Mouse (Mus musculus): ENCODE measurements around the gene Mib2.
A peak's percentile ranks its signal among the peaks of the same experiment; 100 is the strongest.
"Not testable (repeated sequence)": the region's sequence is repeated elsewhere in the genome, so short reads cannot be mapped to it uniquely, and the experiment has no call there.

Mib2 gene

DNA sequence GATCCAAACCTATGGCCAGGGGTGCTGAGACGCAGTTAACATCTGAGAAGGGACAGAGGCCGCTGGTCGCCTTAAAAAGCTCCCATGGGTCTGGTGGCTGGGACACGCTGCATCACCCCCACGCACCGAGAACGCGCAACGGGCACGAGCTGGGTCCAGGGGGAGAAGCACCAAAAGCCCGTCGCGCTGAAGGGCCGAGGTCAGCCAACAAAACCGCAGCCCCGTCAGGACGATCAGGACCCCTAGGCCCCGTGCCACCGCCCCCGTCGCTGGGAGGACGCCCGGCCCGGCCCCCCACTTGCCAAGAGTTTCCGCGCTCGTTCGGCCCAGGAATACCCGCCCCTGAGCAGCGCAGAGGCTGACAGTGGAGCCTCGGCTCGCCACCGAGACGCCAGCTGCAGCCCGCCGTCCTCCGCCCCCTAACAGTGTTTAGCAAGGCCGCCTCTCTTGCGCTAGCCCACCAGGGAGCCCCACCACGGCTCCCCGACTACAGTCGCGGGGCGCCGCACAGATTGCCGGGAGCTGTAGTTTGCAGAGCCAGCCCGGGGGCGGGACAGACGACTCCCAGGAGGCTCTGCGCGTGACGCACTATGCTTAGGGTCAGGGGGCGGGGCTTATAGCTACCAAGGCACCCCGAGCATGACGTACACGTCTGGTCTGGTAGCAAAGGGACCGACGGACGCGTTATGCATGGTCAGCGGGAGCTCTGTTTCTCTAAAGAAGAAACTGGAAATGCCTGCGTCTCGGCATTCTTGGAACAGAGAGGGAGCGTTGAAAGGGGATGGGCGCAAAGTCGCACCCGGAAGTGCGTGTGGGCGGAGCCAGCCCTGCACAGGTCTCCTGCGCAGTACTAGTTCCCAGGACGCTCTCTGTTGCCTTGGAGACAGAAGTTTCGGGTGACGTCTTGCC lies at the start of gene Mib2:
Gene Mib2, minus strand, starts transcription at position 510 of the 909 bp plus-strand sequence.
- DNase-seq (ENCODE audit: low spot score in 2 of 2), result peak; percentile 95 to 96

DNA sequence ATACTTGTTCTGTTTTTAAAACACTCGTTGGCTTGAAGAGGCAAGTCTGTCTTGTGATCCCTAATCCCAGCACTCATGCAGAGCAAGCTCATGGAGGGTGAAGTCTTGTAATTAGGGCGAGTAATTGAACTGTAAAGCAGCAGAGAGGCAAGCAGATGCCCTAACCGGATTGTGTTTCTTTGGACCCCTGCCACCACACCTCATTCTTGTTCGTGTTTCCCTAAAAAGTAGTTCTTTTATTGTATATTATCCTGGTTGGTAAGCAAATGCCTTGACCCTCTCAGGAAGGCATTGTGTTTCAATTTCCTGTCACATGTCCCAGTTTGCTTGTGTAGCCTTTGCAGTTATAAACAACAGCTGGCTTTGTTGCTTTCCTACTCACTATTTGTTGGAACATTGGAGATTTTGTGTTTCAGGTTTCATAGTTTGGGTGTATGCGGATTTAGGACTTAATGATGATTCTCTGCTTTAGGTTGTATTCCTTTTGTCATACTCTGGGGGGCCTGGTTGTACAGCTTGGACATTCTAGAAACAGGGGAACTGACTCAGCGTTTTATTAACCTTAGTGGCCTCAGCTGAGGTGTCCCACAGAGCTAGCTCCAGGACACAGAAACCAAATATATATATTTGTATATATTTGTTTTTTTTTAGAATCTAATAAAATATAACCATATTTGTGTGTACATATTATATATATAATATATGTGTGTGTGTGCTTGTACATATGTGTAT lies 41.7 kb upstream of the Mib2 start:
- DNase-seq (ENCODE audit: low spot score in 2 of 2), result no peak

DNA sequence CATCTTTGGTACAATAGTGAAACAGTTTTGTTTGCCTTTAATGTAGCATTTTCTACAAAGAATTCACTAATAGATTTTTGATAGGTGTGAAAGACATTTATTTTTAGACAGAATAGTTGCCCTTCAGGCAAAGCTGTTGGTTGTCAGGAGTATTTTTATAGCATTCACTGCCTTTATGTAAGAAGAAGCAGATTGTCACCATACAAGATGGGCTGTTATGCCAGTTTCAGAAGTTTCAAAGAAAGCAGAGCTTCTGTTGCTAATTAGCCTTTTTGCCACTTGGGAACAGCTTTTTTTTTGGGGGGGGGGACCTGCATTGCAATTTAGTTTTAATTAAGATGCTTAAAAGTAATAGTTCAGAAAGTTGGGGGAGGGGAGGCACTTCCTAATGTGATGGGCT lies 40.0 kb upstream of the Mib2 start:
- no peak for DNase-seq (ENCODE audit: low spot score in 2 of 2)

DNA sequence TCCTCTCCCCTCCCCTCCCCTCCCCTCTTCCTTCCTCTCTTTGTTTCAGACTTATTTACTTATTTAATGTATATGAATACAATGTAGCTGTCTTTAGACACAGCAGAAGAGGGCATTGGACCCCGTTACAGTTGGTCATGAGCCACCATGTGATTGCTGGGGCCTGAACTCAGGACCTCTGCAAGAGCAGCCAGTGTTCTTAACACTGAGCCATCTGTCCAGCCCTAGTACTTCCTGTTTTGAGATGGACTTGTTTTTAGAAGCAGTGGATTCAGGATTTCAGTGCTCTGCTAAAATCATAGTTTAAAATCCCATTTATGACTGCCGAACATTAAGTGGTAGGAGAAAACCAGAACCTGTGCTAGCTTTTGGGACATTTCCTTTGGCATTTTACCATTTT lies 39.6 kb upstream of the Mib2 start:
- no peak for DNase-seq (ENCODE audit: low spot score in 2 of 2)

DNA sequence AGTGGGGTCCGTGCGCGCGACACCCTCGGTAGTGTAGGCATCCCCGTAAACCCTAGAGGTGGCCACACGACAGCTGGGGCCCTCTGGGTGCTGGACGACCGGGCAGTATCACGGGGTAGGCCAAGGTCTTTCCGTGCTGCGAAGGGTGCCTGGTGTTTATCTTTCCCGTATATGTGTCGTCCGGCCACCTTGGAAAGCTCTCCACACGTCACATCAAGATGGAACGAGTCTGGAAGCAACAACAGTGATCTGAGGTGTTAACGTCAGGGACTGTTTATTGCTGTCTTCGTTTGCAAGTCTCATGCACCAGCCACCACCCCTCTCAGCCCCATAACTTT lies 36.6 kb upstream of the Mib2 start:
- no peak for DNase-seq (ENCODE audit: low spot score in 2 of 2)

DNA sequence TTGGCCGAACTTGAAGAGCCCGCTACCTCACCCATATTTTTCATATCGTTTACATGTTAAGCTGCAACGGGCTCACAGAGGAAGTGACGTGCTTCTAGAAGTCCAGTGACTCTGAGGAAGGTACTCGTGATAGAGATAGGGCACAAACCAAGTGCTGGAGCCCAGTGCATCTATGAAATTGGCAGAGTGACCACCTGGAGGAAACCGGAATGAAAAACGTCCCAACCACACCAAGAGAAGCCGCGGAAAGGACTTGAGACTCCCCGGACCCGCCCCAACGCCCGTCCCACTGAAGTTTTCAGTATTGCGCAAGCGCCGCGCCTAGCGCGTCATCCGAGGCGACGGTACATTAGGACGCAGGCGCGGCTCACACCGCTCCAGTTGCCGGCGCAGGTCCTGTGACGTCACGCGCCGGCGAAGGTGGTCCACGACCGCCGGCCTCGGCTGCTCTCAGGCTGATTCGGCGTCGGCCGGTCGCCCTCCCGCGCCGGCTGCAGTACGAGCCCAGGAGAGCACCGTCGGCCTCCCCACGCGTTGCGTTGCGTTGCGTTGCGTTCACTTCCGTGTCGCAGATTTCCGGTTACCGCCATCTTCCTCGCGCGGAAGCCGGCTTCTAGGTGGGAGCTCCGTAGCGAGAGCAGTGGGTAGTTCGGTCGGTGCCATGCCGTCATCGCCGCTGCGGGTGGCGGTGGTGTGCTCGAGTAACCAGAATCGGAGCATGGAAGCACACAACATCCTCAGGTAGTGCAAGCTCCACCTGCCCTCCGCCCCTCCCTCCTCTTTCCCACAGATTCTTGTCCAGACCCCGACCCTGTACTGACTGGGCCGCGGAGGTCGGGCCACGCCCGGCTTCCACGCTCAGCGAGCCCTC lies 36.0 kb upstream of the Mib2 start, which contains the start of gene Ssu72:
Gene Ssu72, plus strand, starts transcription at position 80 of the 871 bp plus-strand sequence.
- DNase-seq (ENCODE audit: low spot score in 2 of 2), result peak; percentile 84 to 93

DNA sequence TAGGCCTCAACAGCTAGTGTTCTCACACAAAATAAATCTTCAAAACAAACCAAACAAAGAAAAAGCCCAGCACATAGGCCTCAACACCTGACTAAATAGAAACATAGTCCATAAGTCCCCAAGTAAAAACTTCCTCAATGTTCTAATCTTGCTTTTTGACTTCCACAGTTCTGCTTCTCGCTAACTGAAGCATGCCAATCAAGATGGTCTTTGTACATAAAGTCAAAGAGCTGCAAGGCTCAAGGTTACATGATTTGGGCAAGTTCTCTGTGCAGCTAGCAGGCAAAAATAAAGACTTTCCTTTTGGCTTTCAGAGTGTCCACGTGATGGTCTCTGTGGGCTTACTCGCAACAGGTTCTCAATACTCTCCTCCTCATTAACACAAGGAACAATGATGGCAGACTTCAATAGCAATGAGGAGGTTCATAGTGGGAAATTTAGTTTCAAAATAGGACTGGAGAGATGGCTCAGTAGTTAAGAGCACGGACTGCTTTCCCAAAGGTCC lies 34.5 kb upstream of the Mib2 start:
- DNase-seq (ENCODE audit: low spot score in 2 of 2), result no peak

DNA sequence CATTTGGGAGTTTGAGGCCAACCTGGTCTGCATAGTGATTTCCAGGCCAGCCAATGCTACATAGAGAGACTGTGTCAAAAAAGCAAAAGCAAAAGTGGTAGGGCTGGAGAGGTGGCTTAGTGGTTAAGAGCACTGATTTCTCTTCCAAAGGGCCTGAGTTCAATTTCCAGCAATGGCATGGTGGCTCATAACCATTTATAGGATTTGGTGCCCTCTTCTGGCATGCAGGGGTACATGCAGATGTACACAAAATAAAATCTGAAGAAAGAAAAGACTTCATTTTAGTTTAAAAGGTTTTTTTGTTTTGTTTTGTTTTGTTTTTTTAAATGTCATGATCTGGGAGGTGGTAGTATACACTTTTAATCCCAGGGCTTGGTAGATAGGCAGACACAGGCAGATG lies 31.4 kb upstream of the Mib2 start:
- no peak for DNase-seq (ENCODE audit: low spot score in 2 of 2)

DNA sequence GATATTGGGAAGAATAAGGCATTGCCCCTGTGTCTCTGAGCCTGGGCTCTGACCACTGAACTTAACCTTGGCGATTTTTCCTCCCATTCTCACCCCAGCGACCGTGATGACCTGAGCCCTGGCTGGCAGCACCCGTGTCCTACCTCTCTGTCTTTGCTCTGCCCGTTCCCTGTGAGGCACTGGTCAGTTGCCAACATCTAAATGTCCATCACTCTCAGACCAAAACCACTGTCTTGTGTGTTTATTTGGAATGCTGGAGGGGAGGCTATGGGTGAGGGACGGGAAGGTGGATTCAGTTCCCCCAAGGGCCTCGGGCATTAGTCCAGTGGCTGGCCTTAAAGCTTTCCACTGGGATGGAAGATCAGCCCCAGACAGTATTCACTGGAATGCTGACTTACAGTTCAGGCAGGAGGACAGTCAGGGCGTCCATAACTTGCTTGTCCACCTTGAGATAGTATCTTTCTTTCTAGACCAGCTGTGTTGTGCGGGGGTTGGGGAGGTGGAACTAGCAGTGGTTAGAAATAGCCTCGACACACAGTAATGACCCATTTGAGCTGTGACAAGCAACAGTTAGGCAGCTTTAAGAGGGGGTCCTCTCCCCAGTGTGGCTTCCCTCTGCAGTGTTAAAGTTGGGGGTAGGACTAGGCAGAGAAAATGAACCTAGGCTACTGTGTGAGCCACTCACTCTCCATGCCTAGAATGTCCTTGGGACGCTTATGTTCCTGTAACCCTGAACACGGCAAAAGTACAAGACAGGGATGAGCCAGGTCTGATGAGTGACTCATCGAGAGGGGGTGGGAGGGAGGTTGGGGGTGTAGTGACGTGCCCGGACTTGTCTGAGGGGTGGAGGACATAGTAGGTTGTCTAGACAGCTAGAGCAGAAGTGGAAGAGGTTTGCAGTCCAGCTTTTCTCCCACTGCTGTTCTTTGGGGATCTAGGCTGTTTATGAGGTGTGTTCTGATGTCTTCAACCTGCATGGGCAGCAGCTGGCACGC lies 27.6 kb upstream of the Mib2 start:
- peak in 1 of 2 experiments; percentile 6 for DNase-seq (ENCODE audit: low spot score in 2 of 2)

DNA sequence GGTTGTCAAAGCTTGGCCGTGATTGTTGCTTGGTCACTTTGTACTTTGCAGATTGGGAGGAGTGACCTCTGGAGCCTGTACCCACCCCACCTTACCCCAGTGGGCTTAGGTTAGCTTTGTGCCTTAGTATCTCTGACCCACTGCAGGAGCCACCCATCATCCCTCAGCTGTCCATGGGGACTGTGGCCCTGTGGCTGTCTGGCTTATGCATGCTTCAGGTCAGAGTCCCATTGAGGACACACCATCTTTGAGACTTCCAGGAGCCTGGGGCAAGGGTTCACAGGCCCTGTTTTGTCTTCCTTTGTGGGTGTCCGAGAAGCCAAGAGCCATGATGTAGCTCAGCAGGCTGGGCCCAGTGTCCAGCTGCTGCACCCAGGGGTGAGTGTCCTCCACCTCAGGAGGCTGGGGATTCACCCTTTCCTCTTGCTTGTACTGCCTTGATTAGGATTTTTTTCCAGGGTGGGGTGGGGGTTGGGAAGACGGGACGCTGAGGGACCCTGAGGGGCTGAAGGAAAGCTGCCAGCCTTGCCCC lies 26.6 kb upstream of the Mib2 start:
- no peak for DNase-seq (ENCODE audit: low spot score in 2 of 2)

DNA sequence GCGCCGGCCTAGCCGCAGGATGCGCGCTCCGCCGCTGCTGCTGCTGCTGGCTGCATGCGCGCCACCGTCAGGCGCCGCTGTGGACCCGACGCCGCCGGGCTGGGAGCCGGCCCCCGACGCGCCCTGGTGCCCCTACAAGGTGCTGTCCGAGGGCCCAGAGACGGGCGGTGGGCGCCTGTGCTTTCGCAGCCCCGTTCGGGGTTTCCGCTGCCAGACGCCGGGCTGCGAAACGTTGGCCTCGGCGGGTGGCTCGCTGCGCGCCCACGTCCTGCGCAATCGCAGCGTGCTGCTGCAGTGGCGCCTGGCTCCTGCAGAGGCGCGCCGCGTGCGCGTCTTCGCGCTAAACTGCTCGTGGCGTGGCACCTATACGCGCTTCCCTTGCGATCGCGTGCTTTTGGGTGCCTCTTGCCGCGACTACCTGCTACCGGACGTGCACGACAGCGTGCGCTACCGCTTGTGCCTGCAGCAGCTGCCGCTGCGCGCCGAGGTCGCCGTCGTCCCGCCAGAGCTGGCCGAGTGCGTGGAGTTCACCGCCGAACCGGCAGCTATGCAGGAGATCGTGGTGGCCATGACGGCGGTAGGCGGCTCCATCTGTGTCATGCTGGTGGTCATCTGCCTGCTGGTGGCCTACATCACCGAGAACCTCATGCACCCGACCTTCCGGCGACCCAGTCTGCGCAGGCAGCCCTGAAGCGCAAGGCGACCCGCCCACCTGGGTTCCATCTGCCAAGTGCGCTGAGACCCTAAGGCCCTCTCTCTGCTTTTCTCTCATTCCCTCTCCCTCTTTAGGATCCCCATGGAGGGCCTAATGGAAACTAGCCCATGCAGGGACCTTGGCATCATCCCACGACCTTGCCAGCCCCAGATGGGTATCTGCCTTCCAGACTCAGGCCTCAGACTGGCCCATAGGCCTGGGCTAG lies 25.7 kb upstream of the Mib2 start:
- peak; percentile 41 to 74 for DNase-seq (ENCODE audit: low spot score in 2 of 2)

DNA sequence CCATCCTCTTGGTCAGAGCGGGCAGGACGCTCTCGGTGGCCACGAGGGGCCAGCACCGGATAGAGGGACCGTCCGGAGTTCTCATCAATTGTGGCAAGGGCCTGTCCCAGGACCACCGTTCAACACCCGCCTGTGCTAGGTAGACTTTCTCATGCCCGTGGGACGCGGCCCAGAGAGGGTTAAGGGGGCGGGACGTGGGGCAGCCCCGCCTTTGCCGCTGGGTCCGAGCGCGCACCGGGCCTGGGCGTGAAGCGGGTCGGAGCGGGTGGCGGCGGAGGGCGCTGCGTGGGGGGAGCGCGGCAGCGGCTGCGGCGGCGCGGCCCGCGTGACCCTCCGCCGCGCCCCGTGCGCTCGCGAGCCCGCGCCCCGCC lies 25.1 kb upstream of the Mib2 start, which contains the start of gene Fndc10:
Gene Fndc10, plus strand, starts transcription at position 232 of the 371 bp plus-strand sequence.
- peak in 1 of 2 experiments; percentile 52 for DNase-seq (ENCODE audit: low spot score in 2 of 2)

DNA sequence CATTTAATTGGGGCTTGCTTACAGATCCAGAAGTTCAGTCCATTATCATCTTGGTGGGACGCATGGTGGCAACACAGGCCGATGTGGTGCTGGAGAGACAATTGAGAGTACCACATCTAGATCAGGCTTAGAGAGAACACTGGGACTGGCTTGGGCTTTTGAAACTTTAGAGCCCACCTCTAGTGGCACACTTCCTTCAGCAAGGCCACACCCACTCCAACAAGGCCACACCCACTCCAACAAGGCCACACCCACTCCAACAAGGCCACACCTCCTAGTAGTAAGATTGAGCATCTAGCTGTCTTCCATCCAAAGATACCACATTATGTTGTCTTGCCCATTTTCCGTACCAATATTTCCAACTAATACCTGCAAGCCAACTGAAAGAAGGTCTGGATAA lies 23.4 kb upstream of the Mib2 start:
- DNase-seq (ENCODE audit: low spot score in 2 of 2), result no peak

DNA sequence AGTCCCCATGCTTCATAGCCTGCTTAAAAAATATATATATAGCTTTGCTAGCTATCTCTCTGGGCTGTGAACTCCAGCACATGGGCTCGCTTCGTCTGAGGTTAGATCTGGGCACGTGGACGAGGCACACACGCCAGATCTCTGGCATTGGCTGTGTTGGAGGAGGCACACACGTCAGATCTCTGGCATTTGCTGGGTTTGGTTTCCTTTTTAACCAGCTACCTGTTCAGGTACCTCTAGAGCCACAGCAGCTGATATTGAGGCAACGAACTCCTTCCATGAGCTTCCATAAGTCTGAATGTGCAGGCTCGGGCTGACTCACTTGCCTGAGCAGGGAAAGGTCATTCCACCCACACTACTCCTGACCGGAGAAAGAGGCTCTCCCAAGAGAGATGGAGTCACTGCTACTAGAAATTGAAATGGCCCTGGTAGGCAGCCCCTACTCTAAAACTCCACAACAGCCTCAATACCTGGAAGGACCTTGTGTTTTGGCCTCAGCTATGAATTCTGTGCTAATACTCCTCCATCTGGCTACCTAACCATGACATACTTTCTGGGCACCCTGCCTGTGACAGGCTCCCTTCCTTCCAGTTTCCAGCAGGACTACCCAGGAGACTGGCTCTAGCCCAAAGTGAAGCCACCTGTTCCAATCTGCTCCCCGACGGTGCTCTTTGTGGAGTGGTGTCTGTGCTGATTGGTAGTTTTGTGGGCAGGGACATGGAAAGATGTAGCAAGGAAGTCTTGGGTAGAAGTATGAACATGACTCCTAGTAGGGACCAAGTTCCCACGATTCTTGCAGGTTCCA lies 21.8 kb upstream of the Mib2 start:
- peak in 1 of 2 experiments; percentile 63 for DNase-seq (ENCODE audit: low spot score in 2 of 2)

DNA sequence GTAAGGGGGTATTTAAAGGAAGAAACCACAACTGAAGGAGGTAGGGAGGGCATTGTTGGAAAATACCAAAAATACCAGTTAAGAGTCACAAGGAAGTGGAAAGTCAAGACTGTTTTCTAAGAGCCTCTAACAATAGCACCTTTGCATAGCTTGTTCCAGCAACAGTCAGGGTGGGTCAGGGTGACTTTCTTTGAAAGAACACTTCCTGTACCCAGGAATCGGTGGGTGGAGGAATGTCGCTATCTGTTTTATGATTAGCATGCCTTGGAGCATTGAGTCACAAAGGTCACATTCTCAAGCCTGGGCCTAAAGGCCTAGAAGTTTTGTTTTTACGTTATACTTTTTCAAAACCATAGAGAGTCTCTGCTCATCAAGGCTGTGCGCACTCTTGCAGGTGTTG lies 18.8 kb upstream of the Mib2 start:
- not testable (repeated sequence) for DNase-seq (ENCODE audit: low spot score in 2 of 2)

DNA sequence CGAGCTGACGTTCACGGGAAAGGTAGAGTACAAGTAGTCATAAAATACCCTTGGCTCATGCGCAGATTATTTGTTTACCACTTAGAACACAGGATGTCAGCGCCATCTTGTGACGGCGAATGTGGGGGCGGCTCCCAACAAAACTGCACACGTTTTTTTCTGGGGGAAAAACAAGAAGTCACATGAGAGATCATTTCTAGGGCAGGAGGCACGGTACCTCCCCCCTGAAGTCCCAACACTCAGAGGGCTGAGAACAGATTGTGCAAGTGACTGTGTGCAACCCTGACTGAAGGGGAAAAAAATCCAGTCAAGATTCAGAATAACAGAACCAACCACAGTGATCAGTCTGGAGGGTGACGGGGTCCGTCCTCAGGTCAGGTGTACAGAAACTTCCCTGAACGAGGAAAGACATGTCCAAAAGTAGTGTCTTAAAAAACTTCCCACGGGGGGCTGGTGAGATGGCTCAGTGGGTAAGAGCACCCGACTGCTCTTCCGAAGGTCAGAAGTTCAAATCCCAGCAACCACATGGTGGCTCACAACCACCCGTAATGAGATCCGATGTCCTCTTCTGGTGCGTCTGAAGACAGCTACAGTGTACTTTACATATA lies 14.8 kb upstream of the Mib2 start:
- not testable (repeated sequence) for DNase-seq (ENCODE audit: low spot score in 2 of 2)

DNA sequence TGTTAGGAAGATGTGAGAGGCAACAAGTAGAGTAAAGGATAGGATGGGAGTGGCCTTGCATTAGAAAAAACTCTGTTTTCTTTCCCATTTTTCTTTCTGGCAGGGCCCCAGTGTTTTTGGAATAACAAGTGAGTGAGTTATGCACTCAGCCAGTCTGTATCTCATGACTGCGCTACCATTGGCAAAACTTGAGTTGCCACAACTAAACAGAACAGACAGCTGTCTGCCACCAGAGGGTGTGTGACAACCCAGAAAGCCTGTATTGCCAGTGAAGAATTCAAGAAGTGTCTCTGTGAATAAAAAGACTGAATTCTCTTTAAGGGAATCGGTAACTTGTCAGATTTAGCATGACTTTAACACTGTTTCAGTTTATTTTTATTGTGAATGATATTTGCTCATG lies 7.0 kb upstream of the Mib2 start:
- DNase-seq (ENCODE audit: low spot score in 2 of 2), result no peak

DNA sequence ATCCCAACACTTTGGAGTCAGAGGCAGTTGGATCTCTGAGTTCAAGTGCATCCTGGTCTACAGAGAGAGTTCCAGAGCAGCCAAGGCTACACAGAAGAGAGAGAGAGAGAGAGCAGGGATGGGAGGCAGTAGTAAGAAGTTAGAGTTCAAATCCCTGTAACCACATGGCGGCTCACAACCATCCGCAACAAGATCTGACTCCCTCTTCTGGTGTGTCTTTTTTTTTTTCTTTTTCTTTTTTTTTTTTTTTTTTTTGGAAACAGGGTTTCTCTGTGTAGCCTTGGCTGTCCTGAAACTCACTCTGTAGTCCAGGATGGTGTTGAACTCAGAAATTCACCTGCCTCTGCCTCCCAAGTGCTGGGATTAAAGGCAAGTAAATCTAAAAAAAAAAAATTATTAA lies 3.1 kb upstream of the Mib2 start:
- DNase-seq (ENCODE audit: low spot score in 2 of 2), result no peak

Measured in cerebellum, postnatal 4 days (tissue).